Mouse (Mus musculus) forebrain, embryonic 14.5 days (tissue): ENCODE measurements around the gene Fbxl22. TPM values are rescaled to one million over a fixed set of nuclear protein-coding genes. Genes with fewer than 3 reads are reported as not detected.

ENCODE experiments used
- polyA plus RNA-seq: library from polyadenylated mRNA; unstranded; fragments of >200 nt; fragmentation: Nextera tagmentation; extraction: Ambion mirVana; gene quantifications from 2 replicates; pipeline ENCODE4 v1.2.1, GENCODE M21; 2014

Fbxl22 gene
- polyA plus RNA-seq, 1 experiment from 2014 or later, result 1.9 TPM

Other genes with a start within 250 kb of the Fbxl22 start
- 31.9 and 44.3 TPM in 2 replicates for gene Herc1, start 164.1 kb downstream of the Fbxl22 start, polyA plus RNA-seq
- 125 and 134 TPM in 2 replicates for gene Usp3, start 78.5 kb upstream of the Fbxl22 start, polyA plus RNA-seq
- gene Car12, start 199.1 kb upstream of the Fbxl22 start, polyA plus RNA-seq, result 2.6 and 3.3 TPM in 2 replicates